Mouse (Mus musculus) lung, postnatal 0 days (tissue): ENCODE measurements around the gene BC049730.

Experiments used
- CTCF ChIP-seq: IDR thresholded peaks from 2 replicates; pipeline ENCODE4 v1.5.1; 2016; ENCODE audit warnings: antibody characterized with exemption, mild to moderate bottlenecking
- EP300 ChIP-seq: IDR thresholded peaks from 2 replicates; pipeline ENCODE4 v1.6.1; 2016; ENCODE audit warnings: antibody characterized with exemption, mild to moderate bottlenecking, control low read depth

DNA sequence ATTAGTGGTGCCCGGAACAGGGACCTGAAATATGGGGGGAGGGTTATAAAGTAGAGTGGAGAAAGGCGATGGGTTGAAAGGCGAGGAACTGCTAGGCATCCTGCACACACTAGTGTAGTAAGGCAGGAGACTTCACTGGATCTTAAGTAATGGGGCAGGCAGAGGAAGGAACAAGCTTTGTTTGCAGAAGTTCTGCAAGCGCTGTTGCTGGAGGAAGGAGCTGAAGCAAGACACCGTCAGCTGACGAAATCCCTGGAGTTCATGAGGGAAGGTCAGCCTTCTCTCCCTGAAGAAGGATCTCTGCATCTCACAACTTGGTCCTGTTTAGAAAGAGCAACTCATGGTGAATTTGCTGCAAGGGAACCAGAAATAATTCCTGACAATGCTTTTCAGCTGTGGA lies 6.0 kb downstream of the BC049730 start:
- no peak for TF ChIP-seq CTCF
- no peak for TF ChIP-seq EP300
